Mouse (Mus musculus): ENCODE results near the gene Tapbp. TPM values are rescaled to one million over a fixed set of nuclear protein-coding genes. Genes with fewer than 3 reads are reported as not detected.
"Not testable (repeated sequence)": the region's sequence is repeated elsewhere in the genome, so short reads cannot be mapped to it uniquely, and the experiment has no call there.

The Tapbp gene
- total RNA-seq (2014; rRNA removed) (41.4 and 44.4 TPM in 2 replicates), polyA plus RNA-seq (2015; fragmentation: Nextera tagmentation; extraction: Ambion mirVana) (29.0 and 29.1 TPM in 2 replicates)

DNA sequence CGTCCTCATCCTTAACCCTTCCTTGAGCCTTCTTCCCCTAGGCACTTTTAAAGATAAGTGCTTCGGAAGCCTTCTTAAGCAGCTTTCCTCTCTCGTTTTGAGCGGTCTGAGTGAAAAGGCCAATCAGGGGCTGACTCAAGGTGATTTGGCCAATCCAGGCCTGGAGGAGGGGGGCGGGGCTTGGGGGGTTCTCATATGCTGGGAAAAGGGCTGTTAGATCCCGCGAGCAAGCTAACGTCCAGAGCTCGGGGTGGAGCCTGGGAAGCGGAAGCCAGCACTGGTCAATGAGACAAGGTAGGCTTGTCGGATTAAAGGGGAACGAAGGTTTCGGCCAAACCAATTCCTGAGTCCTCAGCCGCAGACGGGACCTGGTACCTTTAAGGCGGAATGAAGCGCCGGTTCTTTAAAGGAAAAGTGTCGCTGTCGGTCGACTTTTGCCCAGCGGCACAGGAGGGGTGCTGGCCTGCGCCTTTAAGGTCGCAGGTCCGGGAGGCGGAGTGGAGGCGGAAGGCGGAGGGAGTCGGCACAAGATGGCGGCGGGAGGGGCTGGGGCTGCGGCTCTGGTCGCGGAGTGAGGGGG, at the start of gene Tapbp, which contains the start of gene Zbtb22:
Tapbp (plus strand) TSS at position 229 of the 580 bp plus-strand sequence.
Zbtb22 (plus strand) TSS at position 234 of the 580 bp plus-strand sequence.
- peak within 1 kb of the TSS; percentile 59 for H3K27ac ChIP-seq (ENCODE audit: low read depth, low read length)
- peak within 1 kb of the TSS; percentile 54 for H3K4me3 ChIP-seq (ENCODE audit: low read depth, low read length)
- TF ChIP-seq CTCF (IDR thresholded peaks at IDR 0.05), result no peak
- peak; percentile 99 for DNase-seq (ENCODE audit: low spot score)
- peaks cover 27% of the 10 kb centered on the region for H3K36me3 ChIP-seq (ENCODE audit: insufficient read depth, low read length)
- 1% methylated on average over 30 of the region's 34 CpGs for WGBS
- peak within 1 kb of the TSS; percentile 69 for H3K4me2 ChIP-seq (ENCODE audit: low read depth, low read length, poor library complexity, severe bottlenecking)
- peak; percentile 91 for ATAC-seq (ENCODE audit: low FRiP score)
- H3K4me1 ChIP-seq (ENCODE audit: insufficient read depth, low read length), result no peaks in the 10 kb centered on the region
- no peaks in the 10 kb centered on the region for H3K27me3 ChIP-seq (ENCODE audit: insufficient read depth, low read length)
- H3K9ac ChIP-seq (replicated peaks; ENCODE audit: low read length, poor library complexity, severe bottlenecking), result peak within 1 kb of the TSS; percentile 67
- H3K9me3 ChIP-seq (ENCODE audit: low read length), result no peaks in the 10 kb centered on the region

DNA sequence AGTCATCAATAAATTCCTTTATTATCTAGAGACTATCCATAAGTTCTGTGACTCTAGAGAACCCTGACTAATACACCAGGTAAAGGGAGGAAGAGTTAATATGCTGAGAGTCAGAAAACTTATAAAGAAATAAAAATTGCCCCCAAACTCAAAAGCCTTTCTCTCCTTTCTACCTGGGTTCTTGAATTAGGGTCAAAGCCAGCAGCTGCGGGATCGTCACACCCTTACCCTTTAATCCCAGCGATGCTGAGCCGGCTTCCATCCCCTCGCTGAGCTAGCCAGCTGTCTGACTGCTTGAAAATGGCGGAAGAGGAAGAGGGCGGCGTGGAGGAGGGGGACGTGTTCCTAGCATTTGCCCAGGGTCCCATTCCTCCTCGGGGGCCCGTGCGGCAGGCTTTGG, 42.2 kb upstream of the Tapbp start, which contains the start of gene Gm7029:
Gm7029 (plus strand) TSS at position 301 of the 400 bp plus-strand sequence.
- ATAC-seq (ENCODE audit: low FRiP score); H3K9me3 ChIP-seq (ENCODE audit: low read length); H3K4me3 ChIP-seq (ENCODE audit: low read depth, low read length); H3K4me1 ChIP-seq (ENCODE audit: insufficient read depth, low read length); H3K27me3 ChIP-seq (ENCODE audit: insufficient read depth, low read length); H3K9ac ChIP-seq (replicated peaks; ENCODE audit: low read length, poor library complexity, severe bottlenecking); H3K27ac ChIP-seq (ENCODE audit: low read depth, low read length); H3K4me2 ChIP-seq (ENCODE audit: low read depth, low read length, poor library complexity, severe bottlenecking); DNase-seq (ENCODE audit: low spot score); H3K36me3 ChIP-seq (ENCODE audit: insufficient read depth, low read length): not testable (repeated sequence)
- 74% methylated on average over 3 of the region's 12 CpGs for WGBS

DNA sequence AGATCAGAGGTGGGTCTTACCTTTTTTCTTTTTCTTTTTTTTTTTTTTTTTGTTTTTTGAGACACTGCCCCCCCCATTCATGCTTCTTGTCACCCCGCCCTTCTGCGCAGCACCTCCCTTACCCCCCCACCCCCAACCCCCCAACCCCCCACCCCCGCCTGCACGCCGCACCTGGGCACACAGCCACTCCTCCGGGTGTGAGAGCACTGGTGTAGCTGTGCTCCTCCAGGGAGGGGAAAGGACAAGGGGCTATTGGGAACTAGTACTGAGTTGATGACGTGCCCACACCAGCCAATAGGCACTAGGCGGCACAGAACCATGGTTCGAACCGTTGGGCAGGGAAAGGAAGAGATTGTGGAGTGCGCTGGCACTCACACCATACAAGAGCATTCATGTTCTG, 41.3 kb upstream of the Tapbp start:
- Histone ChIP-seq H3K36me3 (ENCODE audit: insufficient read depth, low read length) (no peaks in the 10 kb centered on the region), H3K9me3 (ENCODE audit: low read length) (no peaks in the 10 kb centered on the region), H3K27ac (ENCODE audit: low read depth, low read length) (no peak overlapping the region), H3K4me1 (ENCODE audit: insufficient read depth, low read length) (no peaks in the 10 kb centered on the region), H3K9ac (replicated peaks; ENCODE audit: low read length, poor library complexity, severe bottlenecking) (no peak overlapping the region), H3K4me3 (ENCODE audit: low read depth, low read length) (no peak overlapping the region), H3K27me3 (ENCODE audit: insufficient read depth, low read length) (no peaks in the 10 kb centered on the region), H3K4me2 (ENCODE audit: low read depth, low read length, poor library complexity, severe bottlenecking) (no peak overlapping the region)
- TF ChIP-seq CTCF (IDR thresholded peaks at IDR 0.05), result no peak
- WGBS, result 93% methylated on average over 9 of the region's 11 CpGs
- DNase-seq (ENCODE audit: low spot score) (no peak), ATAC-seq (ENCODE audit: low FRiP score) (no peak)

DNA sequence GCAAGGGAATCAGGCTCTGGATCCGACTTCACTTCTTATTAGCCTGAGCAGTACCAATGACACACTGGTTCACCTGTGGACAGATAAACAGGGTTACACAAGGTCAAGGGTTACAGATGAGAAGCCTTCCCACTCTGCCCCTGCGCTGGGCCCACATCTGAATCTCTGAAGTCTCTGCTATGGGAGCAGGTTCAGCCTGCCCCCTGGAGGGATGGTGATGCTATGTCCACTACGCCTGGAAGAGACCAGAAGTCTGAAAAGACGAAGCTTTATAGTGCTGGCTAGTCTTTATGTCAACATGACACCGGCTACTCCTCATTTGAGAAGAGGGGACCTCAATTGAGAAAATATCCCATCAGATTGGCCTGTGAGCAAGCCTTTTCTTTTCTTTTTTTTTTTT, 39.9 kb upstream of the Tapbp start:
- H3K36me3 ChIP-seq (ENCODE audit: insufficient read depth, low read length); DNase-seq (ENCODE audit: low spot score); H3K9ac ChIP-seq (replicated peaks; ENCODE audit: low read length, poor library complexity, severe bottlenecking); H3K4me2 ChIP-seq (ENCODE audit: low read depth, low read length, poor library complexity, severe bottlenecking); H3K27ac ChIP-seq (ENCODE audit: low read depth, low read length); H3K4me1 ChIP-seq (ENCODE audit: insufficient read depth, low read length); H3K9me3 ChIP-seq (ENCODE audit: low read length); H3K27me3 ChIP-seq (ENCODE audit: insufficient read depth, low read length); ATAC-seq (ENCODE audit: low FRiP score); H3K4me3 ChIP-seq (ENCODE audit: low read depth, low read length): not testable (repeated sequence)
- WGBS, result 81% methylated on average over 5 of the region's 5 CpGs
- TF ChIP-seq CTCF (IDR thresholded peaks at IDR 0.05), result peak; percentile 18; the same call in 1 of the 2 replicates

DNA sequence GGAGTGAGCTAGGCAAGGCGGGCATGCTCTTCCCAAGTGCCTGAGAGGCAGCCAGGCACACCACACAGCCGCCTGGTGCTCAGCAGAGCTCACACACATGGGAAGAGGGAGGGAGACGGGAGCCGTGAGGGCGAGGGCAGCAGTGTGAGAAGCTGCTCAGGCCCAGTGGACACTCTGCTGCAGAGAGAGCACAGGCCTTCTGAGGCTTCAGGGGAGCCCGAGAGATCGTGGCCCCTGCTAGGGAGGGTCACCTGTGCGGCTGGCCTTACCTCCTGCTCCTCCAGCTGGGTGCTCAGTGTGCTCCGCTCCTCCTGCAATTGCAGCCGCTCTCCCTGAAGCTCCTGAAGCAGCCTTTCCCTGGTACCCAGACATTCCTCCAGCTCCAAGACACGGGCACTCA, 31.4 kb upstream of the Tapbp start:
- H3K4me3 ChIP-seq (ENCODE audit: low read depth, low read length); H3K9me3 ChIP-seq (ENCODE audit: low read length); H3K9ac ChIP-seq (replicated peaks; ENCODE audit: low read length, poor library complexity, severe bottlenecking); ATAC-seq (ENCODE audit: low FRiP score); H3K27me3 ChIP-seq (ENCODE audit: insufficient read depth, low read length); DNase-seq (ENCODE audit: low spot score); H3K4me1 ChIP-seq (ENCODE audit: insufficient read depth, low read length); H3K36me3 ChIP-seq (ENCODE audit: insufficient read depth, low read length); H3K27ac ChIP-seq (ENCODE audit: low read depth, low read length); H3K4me2 ChIP-seq (ENCODE audit: low read depth, low read length, poor library complexity, severe bottlenecking): not testable (repeated sequence)
- 93% methylated on average over 8 of the region's 11 CpGs for WGBS

DNA sequence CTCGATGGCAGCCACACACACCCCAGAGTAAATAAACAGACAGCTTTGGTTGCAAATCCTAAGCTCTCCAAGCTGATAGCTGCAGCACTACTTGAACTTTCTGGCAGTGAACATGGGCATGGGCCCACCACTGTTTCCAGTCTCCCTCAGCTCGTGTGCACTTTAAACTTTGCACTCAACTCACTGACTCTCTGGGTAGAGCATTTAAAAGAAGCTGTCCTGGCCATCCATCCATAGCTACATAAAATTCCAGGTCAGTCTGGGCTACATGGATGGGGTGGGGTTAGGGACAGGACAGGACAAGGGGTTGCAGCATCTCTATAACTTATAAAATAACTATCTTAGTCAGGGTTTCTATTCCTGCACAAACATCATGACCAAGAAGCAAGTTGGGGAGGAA, 27.9 kb upstream of the Tapbp start:
- not testable (repeated sequence) for DNase-seq (ENCODE audit: low spot score); H3K4me2 ChIP-seq (ENCODE audit: low read depth, low read length, poor library complexity, severe bottlenecking); H3K9me3 ChIP-seq (ENCODE audit: low read length); H3K4me1 ChIP-seq (ENCODE audit: insufficient read depth, low read length); H3K4me3 ChIP-seq (ENCODE audit: low read depth, low read length); H3K27me3 ChIP-seq (ENCODE audit: insufficient read depth, low read length); ATAC-seq (ENCODE audit: low FRiP score); H3K9ac ChIP-seq (replicated peaks; ENCODE audit: low read length, poor library complexity, severe bottlenecking); H3K27ac ChIP-seq (ENCODE audit: low read depth, low read length); H3K36me3 ChIP-seq (ENCODE audit: insufficient read depth, low read length)
- 80% methylated on average over 2 of the region's 2 CpGs for WGBS

DNA sequence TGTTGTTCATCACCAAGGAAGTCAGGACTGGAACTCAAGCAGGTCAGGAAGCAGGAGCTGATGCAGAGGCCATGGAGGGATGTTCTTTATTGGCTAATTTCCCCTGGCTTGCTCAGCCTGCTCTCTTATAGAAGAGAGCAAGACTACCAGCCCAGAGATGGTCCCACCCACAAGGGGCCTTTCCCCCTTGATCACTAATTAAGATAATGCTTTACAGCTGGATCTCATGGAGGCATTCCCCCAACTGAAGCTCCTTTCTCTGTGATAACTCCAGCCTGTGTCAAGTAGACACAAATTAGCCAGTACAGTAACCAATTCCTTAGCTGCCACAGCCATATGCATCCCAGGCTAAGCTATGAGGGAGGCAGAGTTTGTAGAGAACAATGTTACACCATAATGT, 27.5 kb upstream of the Tapbp start:
- not testable (repeated sequence) for ATAC-seq (ENCODE audit: low FRiP score); H3K9me3 ChIP-seq (ENCODE audit: low read length); H3K4me3 ChIP-seq (ENCODE audit: low read depth, low read length); DNase-seq (ENCODE audit: low spot score); H3K36me3 ChIP-seq (ENCODE audit: insufficient read depth, low read length); H3K9ac ChIP-seq (replicated peaks; ENCODE audit: low read length, poor library complexity, severe bottlenecking); H3K4me1 ChIP-seq (ENCODE audit: insufficient read depth, low read length); H3K4me2 ChIP-seq (ENCODE audit: low read depth, low read length, poor library complexity, severe bottlenecking); H3K27me3 ChIP-seq (ENCODE audit: insufficient read depth, low read length); H3K27ac ChIP-seq (ENCODE audit: low read depth, low read length)

DNA sequence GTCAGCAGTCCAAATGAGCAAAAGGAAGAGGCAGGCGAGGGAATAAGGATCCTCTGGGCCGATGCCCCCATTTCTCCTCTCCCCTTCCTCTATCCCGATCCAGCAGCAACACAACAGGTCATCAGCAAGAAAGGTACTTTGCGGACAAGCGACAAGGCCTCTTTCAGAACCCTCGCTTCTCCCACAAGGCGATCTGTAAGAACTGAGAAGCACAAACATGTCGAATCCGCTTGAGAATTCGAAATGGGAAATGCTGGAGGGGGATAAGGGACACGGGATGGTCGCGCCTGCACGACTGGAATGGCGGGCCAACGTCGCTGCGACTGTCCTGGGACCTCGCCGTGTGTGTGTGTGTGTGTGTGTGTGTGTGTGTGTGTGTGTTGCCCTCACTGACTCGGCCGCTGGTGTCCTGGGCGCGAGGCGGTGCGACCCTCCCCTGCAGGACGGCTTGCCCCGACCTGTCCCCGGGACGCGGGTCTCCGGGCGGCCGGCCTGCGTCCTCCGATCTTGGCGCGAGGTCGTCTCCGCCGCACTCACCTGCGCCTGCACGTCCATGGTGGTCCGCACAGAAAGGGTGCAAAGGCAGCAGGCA, 25.7 kb upstream of the Tapbp start:
- not testable (repeated sequence) for ATAC-seq (ENCODE audit: low FRiP score); H3K9ac ChIP-seq (replicated peaks; ENCODE audit: low read length, poor library complexity, severe bottlenecking); H3K27ac ChIP-seq (ENCODE audit: low read depth, low read length); H3K36me3 ChIP-seq (ENCODE audit: insufficient read depth, low read length); H3K4me1 ChIP-seq (ENCODE audit: insufficient read depth, low read length); DNase-seq (ENCODE audit: low spot score); H3K27me3 ChIP-seq (ENCODE audit: insufficient read depth, low read length); H3K9me3 ChIP-seq (ENCODE audit: low read length)
- Histone ChIP-seq H3K4me2 (ENCODE audit: low read depth, low read length, poor library complexity, severe bottlenecking) (peak overlapping the region; percentile 66), H3K4me3 (ENCODE audit: low read depth, low read length) (peak overlapping the region; percentile 50)
- WGBS, result under 1% methylated on average over 44 of the region's 44 CpGs

All from midbrain, postnatal 0 days (tissue).